35 mouse cellular contexts compared by ENCODE assay signal in the genomic region with DNA sequence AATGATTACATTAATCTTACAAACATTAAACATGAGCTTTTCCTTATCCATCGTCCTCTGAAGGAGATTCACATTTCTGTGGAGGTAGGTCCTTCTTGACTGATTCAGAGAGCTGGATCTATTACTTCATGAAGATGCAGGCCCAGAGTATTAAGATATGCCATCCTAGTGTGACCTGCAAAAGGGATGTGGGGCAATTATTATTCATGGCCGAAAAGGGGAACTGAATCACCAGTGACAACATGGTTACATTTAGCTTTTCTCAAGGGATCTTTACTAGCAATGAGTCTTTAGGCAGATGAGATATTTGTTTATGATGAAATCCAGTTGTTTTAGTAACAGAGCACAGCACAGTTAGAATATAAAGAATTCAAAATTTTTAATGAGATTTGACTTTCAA.
"Had no signal": no experiment of that assay in that cellular context is flagged by ENCODE, and none has a peak within 500 bp of the region (broad histone marks: within the 10 kb centered on the region; RNA-seq: fewer than 3 reads in every experiment).

No protein-coding gene starts in this region.

- H3K4me3 ChIP-seq: heart, embryonic 12.5 days; heart, embryonic 13.5 days; heart, embryonic 15.5 days; hindbrain, embryonic 10.5 days; hindbrain, embryonic 12.5 days; hindbrain, embryonic 13.5 days; hindbrain, embryonic 15.5 days; intestine, embryonic 15.5 days; kidney, embryonic 15.5 days; layer of hippocampus, adult 2 months; left cerebral cortex, adult 2 months had no signal

- ATAC-seq: hindbrain, embryonic 16.5 days; hindbrain, postnatal 0 days; inflammation-experienced regulatory T-cells, adult 6 months; intestine, embryonic 15.5 days; intestine, embryonic 16.5 days; intestine, postnatal 0 days had no signal

- DNase-seq: heart, postnatal 10 days; heart, postnatal 14 days; heart, postnatal 36 days; heart, postnatal 4 days; kidney, adult 11 months; kidney, adult 18-20 months; kidney, adult 2 months; kidney, adult 8-10 months; kidney, adult 9 months; kidney, postnatal 10 days; kidney, postnatal 14 days; kidney, postnatal 25 days; kidney, postnatal 36 days; kidney, postnatal 4 days; layer of hippocampus, adult 9-11 months; layer of hippocampus, postnatal 36 days had no signal

- H3K9ac ChIP-seq: heart, embryonic 12.5 days; heart, embryonic 13.5 days; heart, embryonic 15.5 days; hindbrain, embryonic 12.5 days; hindbrain, embryonic 13.5 days; hindbrain, embryonic 14.5 days; hindbrain, embryonic 15.5 days; intestine, embryonic 15.5 days; kidney, embryonic 15.5 days had no signal

- H3K4me2 ChIP-seq: heart, embryonic 11.5 days; heart, embryonic 12.5 days; heart, embryonic 13.5 days; heart, embryonic 15.5 days; hindbrain, embryonic 12.5 days; hindbrain, embryonic 13.5 days; hindbrain, embryonic 14.5 days; hindbrain, embryonic 15.5 days; intestine, embryonic 15.5 days; kidney, embryonic 15.5 days had no signal

- H3K27me3 ChIP-seq: heart, embryonic 12.5 days; heart, embryonic 13.5 days; heart, embryonic 15.5 days; hindbrain, embryonic 12.5 days; hindbrain, embryonic 13.5 days; hindbrain, embryonic 15.5 days; intestine, embryonic 15.5 days; kidney, embryonic 15.5 days had no signal

- H3K4me1 ChIP-seq: heart, embryonic 12.5 days; heart, embryonic 13.5 days; heart, embryonic 15.5 days; hindbrain, embryonic 10.5 days; hindbrain, embryonic 12.5 days; hindbrain, embryonic 13.5 days; hindbrain, embryonic 15.5 days; intestine, embryonic 15.5 days; kidney, embryonic 15.5 days had no signal

- H3K27ac ChIP-seq: heart, embryonic 13.5 days; heart, embryonic 15.5 days; hindbrain, embryonic 10.5 days; hindbrain, embryonic 12.5 days; hindbrain, embryonic 13.5 days; hindbrain, embryonic 14.5 days; hindbrain, embryonic 15.5 days; hindbrain, postnatal 0 days; intestine, embryonic 15.5 days; kidney, embryonic 15.5 days; kidney, postnatal 0 days; layer of hippocampus, adult 2 months; left cerebral cortex, adult 2 months had no signal

- H3K36me3 ChIP-seq: heart, embryonic 12.5 days; heart, embryonic 13.5 days; heart, embryonic 15.5 days; hindbrain, embryonic 10.5 days; hindbrain, embryonic 12.5 days; hindbrain, embryonic 13.5 days; hindbrain, embryonic 15.5 days; intestine, embryonic 15.5 days; kidney, embryonic 15.5 days had no signal

- H3K9me3 ChIP-seq: heart, embryonic 12.5 days; heart, embryonic 13.5 days; heart, embryonic 15.5 days; hindbrain, embryonic 10.5 days; hindbrain, embryonic 12.5 days; hindbrain, embryonic 13.5 days; hindbrain, embryonic 15.5 days; intestine, embryonic 15.5 days; kidney, embryonic 15.5 days had no signal
